Mouse (Mus musculus) intestine, embryonic 16.5 days (tissue): ENCODE data around the gene Tfdp2. TPM values are rescaled to one million over a fixed set of nuclear protein-coding genes. Genes with fewer than 3 reads are reported as not detected.
A peak's percentile ranks its signal among the peaks of the same experiment; 100 is the strongest.
"Not testable (repeated sequence)": the region's sequence is repeated elsewhere in the genome, so short reads cannot be mapped to it uniquely, and the experiment has no call there.

Experiments
- ATAC-seq: fragments of 200-750 bp; cut with Nextera tagmentation; 2 replicates; pipeline ENCODE4 v1.8.0; 2017; ENCODE audit warnings: moderate TSS enrichment, moderate library complexity
- H3K27ac ChIP-seq: fragments of 300-500 bp; sonication (generic); 2 replicates; pipeline ENCODE4 v1.5.1; 2014; ENCODE audit warnings: mild to moderate bottlenecking, low read length
- H3K27me3 ChIP-seq: fragments of 300-500 bp; sonication (generic); replicated peaks from 2 replicates; pipeline ENCODE4 v1.6.1; 2014; ENCODE audit warnings: low read length, control low read depth, mixed read lengths; ENCODE audit not compliant: control insufficient read depth, insufficient read depth
- H3K36me3 ChIP-seq: fragments of 300-500 bp; sonication (generic); 2 replicates; pipeline ENCODE4 v1.6.1; 2014; ENCODE audit warnings: low read length, control low read depth; ENCODE audit not compliant: control insufficient read depth, insufficient read depth
- H3K4me1 ChIP-seq: fragments of 300-500 bp; sonication (generic); 2 replicates; pipeline ENCODE4 v1.6.1; 2014; ENCODE audit warnings: low read length, control low read depth, mixed read lengths; ENCODE audit not compliant: control insufficient read depth, insufficient read depth
- H3K4me2 ChIP-seq: fragments of 300-500 bp; sonication (generic); 2 replicates; pipeline ENCODE4 v1.6.1; 2014; ENCODE audit warnings: low read depth, low read length, control low read depth
- H3K4me3 ChIP-seq: fragments of 300-500 bp; sonication (generic); 2 replicates; pipeline ENCODE4 v1.5.1; 2014; ENCODE audit warnings: mild to moderate bottlenecking, low read length
- H3K9ac ChIP-seq: fragments of 300-500 bp; sonication (generic); 2 replicates; pipeline ENCODE4 v1.6.1; 2014; ENCODE audit warnings: low read depth, low read length
- H3K9me3 ChIP-seq: fragments of 300-500 bp; sonication (generic); 2 replicates; pipeline ENCODE4 v1.6.1; 2016; ENCODE audit warnings: low read length, control low read depth; ENCODE audit not compliant: control insufficient read depth
- WGBS: fragments of 180-500 bp; shearing (Covaris S2); extraction: QIAGEN DNeasy Blood & Tissue Kit; methylation state at CpG from one replicate; pipeline ENCODE4 v1.1.7; 2014; 5-methylcytosine and 5-hydroxymethylcytosine counted together
- polyA plus RNA-seq: library from polyadenylated mRNA; unstranded; fragments of >200 nt; fragmentation: Nextera tagmentation; extraction: Ambion mirVana; gene quantifications from 2 replicates; pipeline ENCODE4 v1.2.1, GENCODE M21; 2015

The Tfdp2 gene
- polyA plus RNA-seq, 1 experiment from 2014 or later, result 28.2 TPM

- no peak for ATAC-seq
- H3K27me3 ChIP-seq, result no peaks in the 10 kb centered on the region
- 0 out of 2 replicates have a peak, but pooled peaks cover 4% of the 10 kb centered on the region for H3K36me3 ChIP-seq
- no peaks in the 10 kb centered on the region for H3K4me1 ChIP-seq
- H3K4me2 ChIP-seq, result no peak overlapping the region
- H3K9me3 ChIP-seq, result no peaks in the 10 kb centered on the region
- 56% methylated on average over 3 of the region's 3 CpGs for WGBS
- no peak overlapping the region for H3K9ac ChIP-seq
- no peak overlapping the region for H3K4me3 ChIP-seq
- H3K27ac ChIP-seq, result no peak overlapping the region
Observed at GRCm38 (mm10) chr9:96350476-96350875, 154.4 kb downstream of the Tfdp2 start.

GRCm38 (mm10) chr9:96351771-96352170, 155.7 kb downstream of the Tfdp2 start:
- not testable (repeated sequence) for ATAC-seq, H3K4me2 ChIP-seq, H3K9ac ChIP-seq, H3K27ac ChIP-seq, H3K4me1 ChIP-seq, H3K27me3 ChIP-seq, H3K4me3 ChIP-seq, H3K9me3 ChIP-seq, H3K36me3 ChIP-seq
- WGBS, result 86% methylated on average over 6 of the region's 6 CpGs

GRCm38 (mm10) chr9:96353121-96353769, 157.2 kb downstream of the Tfdp2 start:
- H3K4me2 ChIP-seq, result no peak overlapping the region
- no peak for ATAC-seq
- no peak overlapping the region for H3K27ac ChIP-seq
- WGBS, result 86% methylated on average over 12 of the region's 12 CpGs
- no peaks in the 10 kb centered on the region for H3K27me3 ChIP-seq
- H3K9ac ChIP-seq, result no peak overlapping the region
- H3K36me3 ChIP-seq, result 0 out of 2 replicates have a peak, but pooled peaks cover 4% of the 10 kb centered on the region
- no peaks in the 10 kb centered on the region for H3K4me1 ChIP-seq
- no peak overlapping the region for H3K4me3 ChIP-seq
- H3K9me3 ChIP-seq, result no peaks in the 10 kb centered on the region

- 51% methylated on average over 8 of the region's 8 CpGs for WGBS
Observed at GRCm38 (mm10) chr9:96353799-96354198, 157.7 kb downstream of the Tfdp2 start.

GRCm38 (mm10) chr9:96360056-96360455, 164.0 kb downstream of the Tfdp2 start:
- H3K9ac ChIP-seq, result no peak overlapping the region
- no peaks in the 10 kb centered on the region for H3K36me3 ChIP-seq
- no peak overlapping the region for H3K4me3 ChIP-seq
- 86% methylated on average over 3 of the region's 3 CpGs for WGBS
- H3K27ac ChIP-seq, result no peak overlapping the region
- no peaks in the 10 kb centered on the region for H3K9me3 ChIP-seq
- ATAC-seq, result no peak
- no peak overlapping the region for H3K4me2 ChIP-seq
- H3K27me3 ChIP-seq, result no peaks in the 10 kb centered on the region
- H3K4me1 ChIP-seq, result peaks cover 5% of the 10 kb centered on the region; the same call in 1 of the 2 replicates

More at GRCm38 (mm10) chr9:96353799-96354198, 157.7 kb downstream of the Tfdp2 start:
- H3K27ac ChIP-seq, result no peak overlapping the region
- no peak overlapping the region for H3K9ac ChIP-seq
- no peak overlapping the region for H3K4me3 ChIP-seq
- no peaks in the 10 kb centered on the region for H3K9me3 ChIP-seq
- H3K4me2 ChIP-seq, result no peak overlapping the region
- no peak for ATAC-seq
- H3K4me1 ChIP-seq, result no peaks in the 10 kb centered on the region
- H3K27me3 ChIP-seq, result no peaks in the 10 kb centered on the region
- 0 out of 2 replicates have a peak, but pooled peaks cover 4% of the 10 kb centered on the region for H3K36me3 ChIP-seq

- Histone ChIP-seq H3K27me3 (no peaks in the 10 kb centered on the region), H3K36me3 (no peaks in the 10 kb centered on the region), H3K27ac (peak overlapping the region; percentile 94), H3K9me3 (0 out of 2 replicates have a peak, but pooled peaks cover 4% of the 10 kb centered on the region), H3K4me1 (peaks cover 5% of the 10 kb centered on the region; the same call in 1 of the 2 replicates), H3K4me3 (peak overlapping the region; percentile 82), H3K9ac (peak overlapping the region; percentile 87), H3K4me2 (peak overlapping the region; percentile 78)
- peak; percentile 77 for ATAC-seq
- WGBS, result under 1% methylated on average over 59 of the region's 64 CpGs
Observed at GRCm38 (mm10) chr9:96363581-96364140, 167.6 kb downstream of the Tfdp2 start.

- ATAC-seq, result peak; percentile 98
- Histone ChIP-seq H3K36me3 (no peaks in the 10 kb centered on the region), H3K4me1 (peaks cover 5% of the 10 kb centered on the region; the same call in 1 of the 2 replicates), H3K9ac (peak within 1 kb of the TSS; percentile 87), H3K4me3 (peak within 1 kb of the TSS; percentile 82), H3K4me2 (peak within 1 kb of the TSS; percentile 79), H3K27ac (peak within 1 kb of the TSS; percentile 94), H3K27me3 (no peaks in the 10 kb centered on the region), H3K9me3 (0 out of 2 replicates have a peak, but pooled peaks cover 4% of the 10 kb centered on the region)
- WGBS, result under 1% methylated on average over 76 of the region's 81 CpGs
Observed at GRCm38 (mm10) chr9:96364141-96364838, 168.2 kb downstream of the Tfdp2 start, which contains the start of gene Atp1b3. Gene Atp1b3, minus strand, starts transcription at chr9:96364442.

GRCm38 (mm10) chr9:96365271-96365872, 169.3 kb downstream of the Tfdp2 start:
- 0 out of 2 replicates have a peak, but pooled peaks cover 4% of the 10 kb centered on the region for H3K9me3 ChIP-seq
- no peaks in the 10 kb centered on the region for H3K27me3 ChIP-seq
- no peak overlapping the region for H3K4me2 ChIP-seq
- WGBS, result 53% methylated on average over 6 of the region's 6 CpGs
- ATAC-seq, result no peak
- no peak overlapping the region for H3K9ac ChIP-seq
- no peak overlapping the region for H3K27ac ChIP-seq
- H3K4me3 ChIP-seq, result no peak overlapping the region
- peaks cover 5% of the 10 kb centered on the region; the same call in 1 of the 2 replicates for H3K4me1 ChIP-seq
- no peaks in the 10 kb centered on the region for H3K36me3 ChIP-seq
